Mouse (Mus musculus) lung, postnatal 0 days (tissue): ENCODE measurements at regions not wholly inside any gene's neighbourhood (a gene's known extent, or its start where the extent isn't known, plus 50 kb on each side); places are given as distances from the start of the nearest gene placed in this dataset.

Experiments used
- CTCF ChIP-seq: IDR thresholded peaks from 2 replicates; pipeline ENCODE4 v1.5.1; 2016; ENCODE audit warnings: antibody characterized with exemption, mild to moderate bottlenecking
- EP300 ChIP-seq: IDR thresholded peaks from 2 replicates; pipeline ENCODE4 v1.6.1; 2016; ENCODE audit warnings: antibody characterized with exemption, mild to moderate bottlenecking, control low read depth

DNA sequence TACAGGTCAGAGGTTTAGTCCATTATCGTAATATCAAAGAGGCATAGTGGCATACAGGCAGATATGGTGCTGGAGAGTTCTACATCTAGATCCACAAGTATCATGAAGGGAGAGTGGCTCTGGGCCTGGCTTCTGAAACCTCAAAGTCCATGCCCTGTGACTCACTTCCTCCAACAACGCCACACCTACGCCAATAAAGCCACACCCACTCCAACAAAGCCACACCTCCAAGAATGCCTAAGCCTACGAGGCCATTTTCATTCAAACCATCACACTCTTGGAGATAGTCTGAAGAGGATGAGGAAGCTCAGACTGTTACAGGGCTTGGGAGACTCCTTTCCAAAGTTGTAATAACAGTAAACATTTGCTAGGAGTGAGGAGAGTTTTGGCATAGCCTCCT, 102.6 kb upstream of the Mdm1 start:
- no peak for TF ChIP-seq EP300
- TF ChIP-seq CTCF = no peak
